Mouse (Mus musculus) v-Abl transformed pro-B cells (cell line): ENCODE data around the gene Mcu.

ENCODE experiments used
- in situ Hi-C, 2 experiments: fragments of 400-800 bp; cut with MboI; formaldehyde crosslinking; loops; one replicate each; pipeline ENCODE4 v1.15.1; 2025; ENCODE audit not compliant: unreplicated experiment in 2 of 2

Gene Mcu

GRCm38 (mm10) chr10:59571273-59571672 lies 45.2 kb downstream of the Mcu start:
- in situ Hi-C loops = no loop called here

GRCm38 (mm10) chr10:59570780-59571179 lies 45.7 kb downstream of the Mcu start:
- in situ Hi-C loops = no loop called here

GRCm38 (mm10) chr10:59570360-59570759 lies 46.1 kb downstream of the Mcu start:
- in situ Hi-C loops = no loop called here

- in situ Hi-C loops = no loop called here
Measured at GRCm38 (mm10) chr10:59569481-59569869, 47.0 kb downstream of the Mcu start.

- in situ Hi-C loops = no loop called here
Measured at GRCm38 (mm10) chr10:59568665-59569480, 47.6 kb downstream of the Mcu start.

- in situ Hi-C loops = no loop called here
Measured at GRCm38 (mm10) chr10:59566968-59567367, 49.5 kb downstream of the Mcu start.

GRCm38 (mm10) chr10:59565995-59566410 lies 50.5 kb downstream of the Mcu start:
- in situ Hi-C loops = no loop called here

- in situ Hi-C loops = no loop called here
Measured at GRCm38 (mm10) chr10:59564551-59564950, 51.9 kb downstream of the Mcu start.

GRCm38 (mm10) chr10:59562511-59562910 lies 54.0 kb downstream of the Mcu start:
- in situ Hi-C loops = no loop called here

- in situ Hi-C loops = no loop called here
Measured at GRCm38 (mm10) chr10:59560126-59560525, 56.4 kb downstream of the Mcu start.

- in situ Hi-C loops = no loop called here
Measured at GRCm38 (mm10) chr10:59558602-59559001, 57.9 kb downstream of the Mcu start.

- in situ Hi-C loops = no loop called here
Measured at GRCm38 (mm10) chr10:59558164-59558563, 58.3 kb downstream of the Mcu start.

GRCm38 (mm10) chr10:59556541-59556940 lies 60.0 kb downstream of the Mcu start:
- in situ Hi-C loops = no loop called here

GRCm38 (mm10) chr10:59554243-59554642 lies 62.2 kb downstream of the Mcu start:
- in situ Hi-C loops = no loop called here

GRCm38 (mm10) chr10:59552456-59552855 lies 64.0 kb downstream of the Mcu start:
- in situ Hi-C loops = no loop called here

GRCm38 (mm10) chr10:59548768-59549333 lies 67.6 kb downstream of the Mcu start:
- in situ Hi-C loops = no loop called here

GRCm38 (mm10) chr10:59548211-59548610 lies 68.3 kb downstream of the Mcu start:
- in situ Hi-C loops = no loop called here

- in situ Hi-C loops = no loop called here
Measured at GRCm38 (mm10) chr10:59547426-59547825, 69.1 kb downstream of the Mcu start.

GRCm38 (mm10) chr10:59545169-59545568 lies 71.3 kb downstream of the Mcu start:
- in situ Hi-C loops = no loop called here

- in situ Hi-C loops = no loop called here
Measured at GRCm38 (mm10) chr10:59543351-59543750, 73.1 kb downstream of the Mcu start.

GRCm38 (mm10) chr10:59541466-59541865 lies 75.0 kb downstream of the Mcu start:
- in situ Hi-C loops = no loop called here

- in situ Hi-C loops = no loop called here
Measured at GRCm38 (mm10) chr10:59540596-59540995, 75.9 kb downstream of the Mcu start.
